Mouse (Mus musculus): ENCODE data around the gene Srek1. TPM values are rescaled to one million over a fixed set of nuclear protein-coding genes. Genes with fewer than 3 reads are reported as not detected.
A peak's percentile ranks its signal among the peaks of the same experiment; 100 is the strongest.

Srek1 gene
- polyA plus RNA-seq (2015; fragmentation: Nextera tagmentation; extraction: Ambion mirVana): 35.1 and 47.5 TPM in 2 replicates

- Histone ChIP-seq H3K4me1 (ENCODE audit: insufficient read depth, low read depth, low read length) (peaks cover 10% of the 10 kb centered on the region), H3K27ac (ENCODE audit: low read length) (peak within 1 kb of the TSS; percentile 98), H3K9ac (replicated peaks; ENCODE audit: low read depth) (peak within 1 kb of the TSS; percentile 82), H3K27me3 (replicated peaks; ENCODE audit: insufficient read depth, low read length) (no peaks in the 10 kb centered on the region), H3K9me3 (ENCODE audit: low read length) (no peaks in the 10 kb centered on the region), H3K4me3 (ENCODE audit: low read depth, low read length) (peak within 1 kb of the TSS; percentile 76), H3K36me3 (ENCODE audit: insufficient read depth, low read length) (no peaks in the 10 kb centered on the region), H3K4me2 (replicated peaks; ENCODE audit: low read depth, low read length) (peak within 1 kb of the TSS; percentile 53)
- no peak for TF ChIP-seq CTCF (IDR thresholded peaks at IDR 0.05)
- TF ChIP-seq EP300 (IDR thresholded peaks at IDR 0.05): no peak
- DNase-seq (ENCODE audit: low spot score) (peak; percentile 95), ATAC-seq (peak; percentile 97)
- under 1% methylated on average over 67 of the region's 81 CpGs for WGBS
Observed at GRCm38 (mm10) chr13:103774119-103774757, at the start of gene Srek1. TSS of gene Srek1 (minus strand) at chr13:103774608.

DNA sequence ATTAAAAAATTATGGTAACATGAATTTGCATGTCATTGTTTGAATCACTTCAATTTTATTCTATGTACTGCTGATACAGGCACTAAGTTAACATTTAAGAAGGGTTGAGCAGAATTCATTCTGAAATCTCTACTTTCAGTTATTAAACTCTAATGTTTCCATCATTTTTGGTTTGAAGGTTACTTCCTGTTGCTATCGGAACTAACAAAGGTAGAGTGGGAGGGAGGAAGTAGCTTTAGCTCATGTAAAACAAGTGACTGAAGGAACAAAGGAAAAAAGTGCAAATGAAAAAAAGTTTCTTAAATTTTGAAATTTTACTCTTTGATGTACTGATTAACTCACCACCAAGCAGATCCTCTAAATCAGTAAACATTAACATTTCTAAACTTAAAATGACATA is 47.9 kb upstream of the Srek1 start:
- TF ChIP-seq CTCF (IDR thresholded peaks at IDR 0.05) (no peak), EP300 (IDR thresholded peaks at IDR 0.05) (no peak)
- Histone ChIP-seq H3K27ac (ENCODE audit: low read length) (no peak overlapping the region), H3K4me2 (replicated peaks; ENCODE audit: low read depth, low read length) (no peak overlapping the region), H3K36me3 (ENCODE audit: insufficient read depth, low read length) (peaks cover 13% of the 10 kb centered on the region; the same call in 1 of the 2 replicates), H3K9me3 (ENCODE audit: low read length) (no peaks in the 10 kb centered on the region), H3K4me1 (ENCODE audit: insufficient read depth, low read depth, low read length) (no peaks in the 10 kb centered on the region), H3K27me3 (replicated peaks; ENCODE audit: insufficient read depth, low read length) (no peaks in the 10 kb centered on the region), H3K9ac (replicated peaks; ENCODE audit: low read depth) (no peak overlapping the region), H3K4me3 (ENCODE audit: low read depth, low read length) (no peak overlapping the region)
- no peak for DNase-seq (ENCODE audit: low spot score)
- WGBS: 72% methylated on average over 1 of the region's 1 CpGs
- ATAC-seq: no peak

DNA sequence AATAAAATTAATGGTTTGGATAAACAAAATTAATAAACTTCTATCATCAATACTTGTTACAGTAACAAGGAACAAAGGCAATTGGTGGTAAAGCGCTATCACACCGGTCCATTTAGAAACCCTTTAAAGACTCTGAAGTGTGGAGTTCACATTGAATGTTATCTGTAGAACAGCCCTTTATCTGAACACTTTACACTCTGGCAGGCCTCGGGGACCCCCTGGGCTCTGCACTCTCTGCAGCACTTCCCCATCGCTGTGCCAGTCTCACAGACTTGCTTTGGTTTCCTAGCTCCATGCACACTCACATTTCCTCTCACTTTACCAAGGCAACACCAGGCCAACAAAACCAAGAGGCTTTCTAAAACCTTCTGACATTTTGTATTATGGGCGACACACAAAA is 45.0 kb upstream of the Srek1 start:
- Histone ChIP-seq H3K27me3 (replicated peaks; ENCODE audit: insufficient read depth, low read length) (no peaks in the 10 kb centered on the region), H3K36me3 (ENCODE audit: insufficient read depth, low read length) (peaks cover 9% of the 10 kb centered on the region; the same call in 1 of the 2 replicates), H3K9me3 (ENCODE audit: low read length) (no peaks in the 10 kb centered on the region)

GRCm38 (mm10) chr13:103817935-103818334 is 43.5 kb upstream of the Srek1 start:
- 90% methylated on average over 3 of the region's 3 CpGs for WGBS
- H3K9ac ChIP-seq (replicated peaks; ENCODE audit: low read depth): no peak overlapping the region
- no peaks in the 10 kb centered on the region for H3K4me1 ChIP-seq (ENCODE audit: insufficient read depth, low read depth, low read length)
- H3K9me3 ChIP-seq (ENCODE audit: low read length): no peaks in the 10 kb centered on the region
- H3K36me3 ChIP-seq (ENCODE audit: insufficient read depth, low read length): peaks cover 9% of the 10 kb centered on the region; the same call in 1 of the 2 replicates
- no peak overlapping the region for H3K4me2 ChIP-seq (replicated peaks; ENCODE audit: low read depth, low read length)
- ATAC-seq (no peak), DNase-seq (ENCODE audit: low spot score) (no peak)
- H3K4me3 ChIP-seq (ENCODE audit: low read depth, low read length): no peak overlapping the region
- H3K27me3 ChIP-seq (replicated peaks; ENCODE audit: insufficient read depth, low read length): no peaks in the 10 kb centered on the region
- H3K27ac ChIP-seq (ENCODE audit: low read length): no peak overlapping the region
- TF ChIP-seq CTCF (IDR thresholded peaks at IDR 0.05) (no peak), EP300 (IDR thresholded peaks at IDR 0.05) (no peak)

More for the DNA sequence above, 45.0 kb upstream of the Srek1 start:
- Histone ChIP-seq H3K9ac (replicated peaks; ENCODE audit: low read depth) (no peak overlapping the region), H3K4me3 (ENCODE audit: low read depth, low read length) (no peak overlapping the region), H3K27ac (ENCODE audit: low read length) (no peak overlapping the region), H3K4me1 (ENCODE audit: insufficient read depth, low read depth, low read length) (no peaks in the 10 kb centered on the region), H3K4me2 (replicated peaks; ENCODE audit: low read depth, low read length) (no peak overlapping the region)
- no peak for TF ChIP-seq EP300 (IDR thresholded peaks at IDR 0.05)
- no peak for TF ChIP-seq CTCF (IDR thresholded peaks at IDR 0.05)
- ATAC-seq (no peak), DNase-seq (ENCODE audit: low spot score) (no peak)
- WGBS: 65% methylated on average over 5 of the region's 5 CpGs

GRCm38 (mm10) chr13:103807464-103807863 is 33.1 kb upstream of the Srek1 start:
- Histone ChIP-seq H3K4me1 (ENCODE audit: insufficient read depth, low read depth, low read length) (no peaks in the 10 kb centered on the region), H3K9me3 (ENCODE audit: low read length) (no peaks in the 10 kb centered on the region), H3K9ac (replicated peaks; ENCODE audit: low read depth) (no peak overlapping the region), H3K27ac (ENCODE audit: low read length) (no peak overlapping the region), H3K4me3 (ENCODE audit: low read depth, low read length) (no peak overlapping the region), H3K36me3 (ENCODE audit: insufficient read depth, low read length) (no peaks in the 10 kb centered on the region), H3K4me2 (replicated peaks; ENCODE audit: low read depth, low read length) (no peak overlapping the region), H3K27me3 (replicated peaks; ENCODE audit: insufficient read depth, low read length) (no peaks in the 10 kb centered on the region)
- DNase-seq (ENCODE audit: low spot score): no peak
- WGBS: 65% methylated on average over 5 of the region's 5 CpGs
- no peak for ATAC-seq
- TF ChIP-seq EP300 (IDR thresholded peaks at IDR 0.05) (no peak), CTCF (IDR thresholded peaks at IDR 0.05) (no peak)

DNA sequence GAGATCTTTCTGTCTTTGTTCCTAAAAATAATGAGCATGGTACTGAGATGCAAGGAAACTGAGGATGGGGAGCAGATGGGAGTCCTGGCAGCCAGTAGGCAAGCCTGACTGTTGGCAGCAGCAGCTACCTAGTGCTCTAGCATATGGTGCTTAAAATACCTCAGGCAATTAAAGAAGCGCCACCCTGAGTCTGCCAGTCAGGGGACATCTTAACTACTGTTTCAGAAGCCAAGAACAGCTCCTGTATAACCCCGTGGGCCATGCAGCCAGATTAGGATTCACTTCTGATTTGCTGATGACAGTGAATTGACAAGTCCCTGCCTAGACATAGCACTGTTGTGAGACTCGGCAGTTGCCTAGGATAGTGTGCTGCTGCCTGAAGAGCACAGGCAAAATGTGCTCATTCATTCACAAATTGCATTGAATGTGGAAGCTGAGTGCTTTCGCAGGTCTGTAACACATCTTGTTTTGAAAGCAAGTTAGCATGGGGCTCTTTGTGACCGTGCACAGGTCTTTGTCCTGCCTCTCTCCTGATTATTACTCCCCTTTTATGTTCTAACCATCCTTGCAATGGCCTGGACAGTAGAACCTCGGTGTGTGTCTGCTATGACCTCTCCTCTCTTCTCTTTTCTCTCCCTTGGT is 31.9 kb upstream of the Srek1 start:
- Histone ChIP-seq H3K9me3 (ENCODE audit: low read length) (no peaks in the 10 kb centered on the region), H3K4me1 (ENCODE audit: insufficient read depth, low read depth, low read length) (no peaks in the 10 kb centered on the region), H3K4me2 (replicated peaks; ENCODE audit: low read depth, low read length) (no peak overlapping the region), H3K27me3 (replicated peaks; ENCODE audit: insufficient read depth, low read length) (no peaks in the 10 kb centered on the region), H3K9ac (replicated peaks; ENCODE audit: low read depth) (no peak overlapping the region), H3K4me3 (ENCODE audit: low read depth, low read length) (no peak overlapping the region), H3K36me3 (ENCODE audit: insufficient read depth, low read length) (no peaks in the 10 kb centered on the region), H3K27ac (ENCODE audit: low read length) (no peak overlapping the region)
- DNase-seq (ENCODE audit: low spot score) (no peak), ATAC-seq (no peak)
- TF ChIP-seq CTCF (IDR thresholded peaks at IDR 0.05) (no peak), EP300 (IDR thresholded peaks at IDR 0.05) (no peak)
- 61% methylated on average over 6 of the region's 6 CpGs for WGBS
